Comparison of ENCODE assay signal across 13 mouse cellular contexts in the genomic region with DNA sequence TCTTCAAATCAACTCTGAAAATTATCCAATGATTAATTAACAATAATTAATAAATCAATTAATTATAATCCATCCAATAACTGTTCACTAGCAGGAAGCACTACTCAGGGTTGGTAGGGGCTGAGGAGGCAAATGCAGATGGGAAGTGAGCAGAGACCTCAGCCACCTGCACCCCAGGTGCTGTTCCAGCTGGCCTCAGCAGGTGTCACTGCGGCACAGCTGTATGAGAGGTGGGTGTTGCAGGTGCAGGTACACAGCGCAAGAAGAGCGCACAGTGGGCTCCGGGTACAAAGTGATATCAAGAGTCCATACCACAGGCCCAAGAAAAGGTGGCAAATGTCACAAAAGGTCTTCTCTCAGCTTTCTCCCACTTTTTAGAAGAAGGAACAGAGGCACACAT. TPM values are rescaled to one million over a fixed set of nuclear protein-coding genes. Genes with fewer than 3 reads are reported as not detected.
DNase-seq lines count a peak whose midpoint lies in the region; ATAC-seq and TF ChIP-seq lines count a peak whose summit lies in the region.
"Had no signal": no experiment of that assay in that cellular context is flagged by ENCODE, and none has a peak within 500 bp of the region (broad histone marks: within the 10 kb centered on the region; RNA-seq: fewer than 3 reads in every experiment).

No protein-coding gene starts in this region.

- no peak for TF ChIP-seq EP300 in liver, embryonic 14.5 days (IDR thresholded peaks at IDR 0.05; ENCODE audit: low read depth)

- no peak overlapping the region for H3K4me2 ChIP-seq in embryonic facial prominence, embryonic 14.5 days (ENCODE audit: low read depth, low read length)
- no peak overlapping the region for H3K4me2 ChIP-seq in liver, embryonic 14.5 days (ENCODE audit: low read depth)
- no peak overlapping the region for H3K4me2 ChIP-seq in liver, embryonic 12.5 days

- no peak overlapping the region for H3K27ac ChIP-seq in embryonic facial prominence, embryonic 14.5 days (replicated peaks; ENCODE audit: low read depth, low read length)
- H3K27ac ChIP-seq in embryonic facial prominence, embryonic 10.5 days (replicated peaks) = no peak overlapping the region
- no peak overlapping the region for H3K27ac ChIP-seq in liver, embryonic 14.5 days
- no peak overlapping the region for H3K27ac ChIP-seq in liver, embryonic 12.5 days
- H3K27ac ChIP-seq in embryonic fibroblast, embryonic 13.5 days (ENCODE audit: insufficient read depth, low read length) = no peak overlapping the region
- H3K27ac ChIP-seq: heart, embryonic 10.5 days had no signal

- 0 out of 2 replicates have a peak, but pooled peaks cover 4% of the 10 kb centered on the region for H3K9me3 ChIP-seq in embryonic facial prominence, embryonic 14.5 days (ENCODE audit: control insufficient read depth, low read length)
- H3K9me3 ChIP-seq in embryonic facial prominence, embryonic 10.5 days = 0 out of 2 replicates have a peak, but pooled peaks cover 2% of the 10 kb centered on the region
- H3K9me3 ChIP-seq in liver, embryonic 14.5 days (ENCODE audit: control insufficient read depth, low read length) = no peaks in the 10 kb centered on the region
- H3K9me3 ChIP-seq in liver, embryonic 12.5 days (replicated peaks) = no peaks in the 10 kb centered on the region; the same call in 1 of the 2 replicates
- H3K9me3 ChIP-seq: heart, embryonic 10.5 days had no signal

- no peaks in the 10 kb centered on the region for H3K27me3 ChIP-seq in embryonic facial prominence, embryonic 14.5 days (replicated peaks; ENCODE audit: control insufficient read depth, insufficient read depth, low read length)
- H3K27me3 ChIP-seq in embryonic facial prominence, embryonic 10.5 days (replicated peaks; ENCODE audit: low read depth, poor library complexity, severe bottlenecking) = no peaks in the 10 kb centered on the region
- H3K27me3 ChIP-seq in liver, embryonic 14.5 days (ENCODE audit: control insufficient read depth, insufficient read depth, low read length) = no peaks in the 10 kb centered on the region
- H3K27me3 ChIP-seq in liver, embryonic 12.5 days (replicated peaks) = no peaks in the 10 kb centered on the region

- H3K4me3 ChIP-seq in embryonic facial prominence, embryonic 14.5 days (ENCODE audit: low read depth, low read length) = no peak overlapping the region
- no peak overlapping the region for H3K4me3 ChIP-seq in embryonic facial prominence, embryonic 10.5 days
- no peak overlapping the region for H3K4me3 ChIP-seq in liver, embryonic 14.5 days (ENCODE audit: insufficient read depth in 1 of 2, low read depth in 2 of 2, low read length in 2 of 2)
- no peak overlapping the region for H3K4me3 ChIP-seq in liver, embryonic 12.5 days
- no peak overlapping the region for H3K4me3 ChIP-seq in embryonic fibroblast, embryonic 13.5 days (ENCODE audit: insufficient read depth, low read length)
- H3K4me3 ChIP-seq: heart, embryonic 10.5 days; myocyte had no signal

- TF ChIP-seq CTCF in liver, embryonic 14.5 days (IDR thresholded peaks at IDR 0.05; ENCODE audit: low read depth) = peak; percentile 62
- TF ChIP-seq CTCF in embryonic fibroblast, embryonic 13.5 days (IDR thresholded peaks at IDR 0.05; ENCODE audit: borderline replicate concordance, insufficient read depth, low read length) = peak; percentile 56; the same call in 1 of the 2 replicates

- TF ChIP-seq POLR2A in embryonic fibroblast, embryonic 13.5 days (IDR thresholded peaks at IDR 0.05; ENCODE audit: low read depth, low read length) = no peak

- WGBS in embryonic facial prominence, embryonic 14.5 days = 70% methylated on average over 4 of the region's 4 CpGs
- 69% methylated on average over 4 of the region's 4 CpGs for WGBS in embryonic facial prominence, embryonic 10.5 days
- WGBS in liver, embryonic 14.5 days (ENCODE audit: insufficient replicate concordance) = 67% methylated on average over 4 of the region's 4 CpGs
- WGBS in liver, embryonic 12.5 days (ENCODE audit: insufficient replicate concordance) = 75% methylated on average over 4 of the region's 4 CpGs

- H3K36me3 ChIP-seq in embryonic facial prominence, embryonic 14.5 days (ENCODE audit: control insufficient read depth, insufficient read depth, low read length) = no peaks in the 10 kb centered on the region
- H3K36me3 ChIP-seq in embryonic facial prominence, embryonic 10.5 days (replicated peaks) = no peaks in the 10 kb centered on the region
- H3K36me3 ChIP-seq in liver, embryonic 14.5 days (replicated peaks; ENCODE audit: control insufficient read depth, insufficient read depth, low read depth) = no peaks in the 10 kb centered on the region
- H3K36me3 ChIP-seq in liver, embryonic 12.5 days = no peaks in the 10 kb centered on the region
- H3K36me3 ChIP-seq: heart, embryonic 10.5 days had no signal

- no peaks in the 10 kb centered on the region; the same call in 1 of the 2 replicates for H3K4me1 ChIP-seq in embryonic facial prominence, embryonic 14.5 days (ENCODE audit: control insufficient read depth, insufficient read depth, low read length)
- peaks cover 13% of the 10 kb centered on the region for H3K4me1 ChIP-seq in embryonic facial prominence, embryonic 10.5 days
- no peaks in the 10 kb centered on the region; a peak in 1 of 4 replicates for H3K4me1 ChIP-seq in liver, embryonic 14.5 days (replicated peaks; ENCODE audit: control insufficient read depth in 2 of 2, insufficient read depth in 2 of 2, low read length in 1 of 2)
- H3K4me1 ChIP-seq in liver, embryonic 12.5 days = peaks cover 21% of the 10 kb centered on the region
- H3K4me1 ChIP-seq in embryonic fibroblast, embryonic 13.5 days (ENCODE audit: control insufficient read depth, insufficient read depth, low read length) = peaks cover 9% of the 10 kb centered on the region

- peak; percentile 37; the same call in 1 of the 2 replicates for ATAC-seq in embryonic facial prominence, embryonic 14.5 days (ENCODE audit: low read depth)
- no peak for ATAC-seq in liver, embryonic 14.5 days (ENCODE audit: insufficient read depth)
- no peak for ATAC-seq in liver, embryonic 12.5 days
- no peak for ATAC-seq in erythroblast, adult 5-6 weeks (replicated peaks; ENCODE audit: low FRiP score, poor library complexity, severe bottlenecking)
- ATAC-seq: forebrain, embryonic 16.5 days; hindbrain, embryonic 16.5 days had no signal

- no peak for DNase-seq in embryonic facial prominence, embryonic 14.5 days (ENCODE audit: low spot score)
- DNase-seq in embryonic facial prominence, embryonic 10.5 days (ENCODE audit: low spot score) = no peak
- DNase-seq in liver, embryonic 14.5 days (ENCODE audit: low read depth in 3 of 3, low spot score in 3 of 3) = no peak
- peak; percentile 27 to 55 for DNase-seq in CD8-positive naive resting alpha-beta T cell, adult 2 months (ENCODE audit: low read depth in 2 of 2, low spot score in 2 of 2)
- DNase-seq in frontal cortex, adult 2 months (ENCODE audit: extremely low spot score in 1 of 2, low spot score in 1 of 2) = no peak
- DNase-seq: lung, adult 18-20 months had no signal

- H3K9ac ChIP-seq in embryonic facial prominence, embryonic 14.5 days (ENCODE audit: low read depth, low read length) = no peak overlapping the region
- H3K9ac ChIP-seq in liver, embryonic 14.5 days (replicated peaks) = no peak overlapping the region
- H3K9ac ChIP-seq in liver, embryonic 12.5 days = no peak overlapping the region

RNA-seq across cellular contexts. Expression of gene Slc37a1, which starts 41.9 kb away (rescaled TPM):
- 3.2 TPM in 2 replicates for polyA plus RNA-seq in embryonic facial prominence, embryonic 14.5 days (2014; fragmentation: Nextera tagmentation; extraction: Ambion mirVana)
- polyA plus RNA-seq in embryonic facial prominence, embryonic 10.5 days (2016; fragmentation: Nextera tagmentation; extraction: Ambion mirVana) = 5.3 and 7.7 TPM in 2 replicates
- polyA plus RNA-seq in liver, embryonic 14.5 days (2012; rRNA removed) = 1.9 and 2.3 TPM in 2 replicates
- polyA plus RNA-seq in liver, embryonic 14.5 days (2014; fragmentation: Nextera tagmentation; extraction: Ambion mirVana) = 1.2 and 1.9 TPM in 2 replicates
- 4.4 and 5.4 TPM in 2 replicates for polyA plus RNA-seq in liver, embryonic 12.5 days (2016; fragmentation: Nextera tagmentation; extraction: Ambion mirVana)
- polyA plus RNA-seq in embryonic fibroblast, embryonic 13.5 days (2011; ENCODE audit: insufficient read length, low read depth, missing spikeins) = not detected in 2 replicates
- 0.58 and 2.7 TPM in 2 replicates for total RNA-seq in erythroblast, adult 5-6 weeks (2015; ENCODE audit: low replicate concordance)
- total RNA-seq in erythroblast, adult 5-6 weeks (2017; ENCODE audit: low replicate concordance) = 1.1 and 7.0 TPM in 2 replicates
- polyA plus RNA-seq in frontal cortex, adult 2 months (2012; rRNA removed) = 13.3 and 13.6 TPM in 2 replicates

RNA-seq across cellular contexts. Expression of gene Rsph1, which starts 51.3 kb away (rescaled TPM):
- 2.8 and 7.8 TPM in 2 replicates for polyA plus RNA-seq in embryonic facial prominence, embryonic 14.5 days (2014; fragmentation: Nextera tagmentation; extraction: Ambion mirVana)
- 1.8 and 2.1 TPM in 2 replicates for polyA plus RNA-seq in embryonic facial prominence, embryonic 10.5 days (2016; fragmentation: Nextera tagmentation; extraction: Ambion mirVana)
- 0.04 and 0.08 TPM in 2 replicates for polyA plus RNA-seq in liver, embryonic 14.5 days (2012; rRNA removed)
- polyA plus RNA-seq in liver, embryonic 14.5 days (2014; fragmentation: Nextera tagmentation; extraction: Ambion mirVana) = 0.14 and 0.22 TPM in 2 replicates
- polyA plus RNA-seq in liver, embryonic 12.5 days (2016; fragmentation: Nextera tagmentation; extraction: Ambion mirVana) = 0.25 and 0.32 TPM in 2 replicates
- 1.3 and 1.6 TPM in 2 replicates for polyA plus RNA-seq in embryonic fibroblast, embryonic 13.5 days (2011; ENCODE audit: insufficient read length, low read depth, missing spikeins)
- not detected in 2 replicates for total RNA-seq in erythroblast, adult 5-6 weeks (2015; ENCODE audit: low replicate concordance)
- total RNA-seq in erythroblast, adult 5-6 weeks (2017; ENCODE audit: low replicate concordance) = not detected in 2 replicates
- polyA plus RNA-seq in frontal cortex, adult 2 months (2012; rRNA removed) = 4.7 and 4.8 TPM in 2 replicates

RNA-seq across cellular contexts. Expression of gene Pde9a, which starts 57.5 kb away (rescaled TPM):
- polyA plus RNA-seq in embryonic facial prominence, embryonic 14.5 days (2014; fragmentation: Nextera tagmentation; extraction: Ambion mirVana) = 14.5 and 18.7 TPM in 2 replicates
- polyA plus RNA-seq in embryonic facial prominence, embryonic 10.5 days (2016; fragmentation: Nextera tagmentation; extraction: Ambion mirVana) = 16.9 and 18.9 TPM in 2 replicates
- 3.6 TPM in 2 replicates for polyA plus RNA-seq in liver, embryonic 14.5 days (2012; rRNA removed)
- polyA plus RNA-seq in liver, embryonic 14.5 days (2014; fragmentation: Nextera tagmentation; extraction: Ambion mirVana) = 2.8 and 3.4 TPM in 2 replicates
- polyA plus RNA-seq in liver, embryonic 12.5 days (2016; fragmentation: Nextera tagmentation; extraction: Ambion mirVana) = 5.6 and 6.1 TPM in 2 replicates
- polyA plus RNA-seq in embryonic fibroblast, embryonic 13.5 days (2011; ENCODE audit: insufficient read length, low read depth, missing spikeins) = 0.97 and 3.4 TPM in 2 replicates
- total RNA-seq in erythroblast, adult 5-6 weeks (2015; ENCODE audit: low replicate concordance) = not detected in 2 replicates
- not detected in 2 replicates for total RNA-seq in erythroblast, adult 5-6 weeks (2017; ENCODE audit: low replicate concordance)
- 28.6 and 29.6 TPM in 2 replicates for polyA plus RNA-seq in frontal cortex, adult 2 months (2012; rRNA removed)

Comparison
In these comparisons a context has a peak if more than half of its experiments do, and no peak if none do; other contexts are left out.
1. DNase-seq: peak in CD8-positive naive resting alpha-beta T cell, adult 2 months (2 of 2); none in embryonic facial prominence, embryonic 14.5 days (single experiment), embryonic facial prominence, embryonic 10.5 days (single experiment), liver, embryonic 14.5 days (0 of 3) and frontal cortex, adult 2 months (0 of 2).